In genomic region chr5:17296571-17297035, GRCm38 (mm10) we compare ENCODE assay signal across 14 mouse cellular contexts.
A peak's percentile ranks its signal among the peaks of the same experiment; 100 is the strongest.
DNase-seq lines count a peak whose midpoint lies in the region; ATAC-seq and TF ChIP-seq lines count a peak whose summit lies in the region.
"Had no signal": no experiment of that assay in that cellular context is flagged by ENCODE, and none has a peak within 500 bp of the region (broad histone marks: within the 10 kb centered on the region; RNA-seq: fewer than 3 reads in every experiment).

No protein-coding gene starts in this region.

- in situ Hi-C loops in Patski (cut with MboI; ENCODE audit: low pct_unique_long_range_greater_than_20kb), result loop anchor here (5.0 to 25.0 kb wide), 4 partner anchors 106 to 468 kb away; partner anchors contain the start of gene Sema3c

- POLR2A ChIA-PET in Patski (lab: Charles Lee), result interaction anchor here (0.7 kb wide), 1 partner anchor 188 kb away, joined by 5 read pairs; no protein-coding TSS in a partner anchor

- no peaks in the 10 kb centered on the region for H3K36me3 ChIP-seq in hindbrain, embryonic 14.5 days (replicated peaks; ENCODE audit: control insufficient read depth, insufficient read depth)
- no peaks in the 10 kb centered on the region for H3K36me3 ChIP-seq in hindbrain, embryonic 12.5 days
- H3K36me3 ChIP-seq: G1E; neural tube, embryonic 13.5 days had no signal

- ATAC-seq in hindbrain, embryonic 14.5 days (ENCODE audit: low FRiP score), result 0 out of 2 replicates have a peak, but pooled peaks have one; percentile 11
- ATAC-seq in hindbrain, embryonic 12.5 days (ENCODE audit: low FRiP score), result no peak
- peak; percentile 85 for ATAC-seq in Patski

- H3K27ac ChIP-seq in hindbrain, embryonic 14.5 days, result no peak overlapping the region
- H3K27ac ChIP-seq in hindbrain, embryonic 12.5 days, result no peak overlapping the region
- H3K27ac ChIP-seq: macrophage; neural tube, embryonic 13.5 days had no signal

- no peak overlapping the region for H3K4me3 ChIP-seq in hindbrain, embryonic 14.5 days (replicated peaks; ENCODE audit: low read length)
- no peak overlapping the region for H3K4me3 ChIP-seq in hindbrain, embryonic 12.5 days
- H3K4me3 ChIP-seq: neural tube, embryonic 13.5 days had no signal

- no peak for TF ChIP-seq CTCF in Patski (IDR thresholded peaks at IDR 0.05)

- no peak overlapping the region for H3K9ac ChIP-seq in hindbrain, embryonic 14.5 days
- H3K9ac ChIP-seq in hindbrain, embryonic 12.5 days, result no peak overlapping the region
- H3K9ac ChIP-seq: neural tube, embryonic 13.5 days had no signal

- H3K4me1 ChIP-seq in hindbrain, embryonic 14.5 days (replicated peaks; ENCODE audit: control insufficient read depth, insufficient read depth, low read length), result no peaks in the 10 kb centered on the region
- no peaks in the 10 kb centered on the region for H3K4me1 ChIP-seq in hindbrain, embryonic 12.5 days
- H3K4me1 ChIP-seq: neural tube, embryonic 13.5 days had no signal

- WGBS in hindbrain, embryonic 14.5 days, result 24% methylated on average over 4 of the region's 4 CpGs
- WGBS in hindbrain, embryonic 12.5 days, result 29% methylated on average over 4 of the region's 4 CpGs
- 18% methylated on average over 4 of the region's 4 CpGs for WGBS in large intestine, adult 2 months

- CTCF ChIA-PET in Patski (lab: Charles Lee), result interaction anchor here (1.2 to 1.3 kb wide), 3 partner anchors 13 to 278 kb away, joined by 3 read pairs; no protein-coding TSS in a partner anchor

- no peaks in the 10 kb centered on the region for H3K9me3 ChIP-seq in hindbrain, embryonic 14.5 days (ENCODE audit: control insufficient read depth, low read length)
- no peaks in the 10 kb centered on the region for H3K9me3 ChIP-seq in hindbrain, embryonic 12.5 days (replicated peaks)
- H3K9me3 ChIP-seq: G1E; neural tube, embryonic 13.5 days had no signal

- no peak overlapping the region for H3K4me2 ChIP-seq in hindbrain, embryonic 14.5 days (replicated peaks)
- H3K4me2 ChIP-seq in hindbrain, embryonic 12.5 days (replicated peaks), result no peak overlapping the region
- H3K4me2 ChIP-seq: neural tube, embryonic 13.5 days had no signal

- no peaks in the 10 kb centered on the region for H3K27me3 ChIP-seq in hindbrain, embryonic 14.5 days (ENCODE audit: control insufficient read depth, insufficient read depth, low read length)
- H3K27me3 ChIP-seq in hindbrain, embryonic 12.5 days, result no peaks in the 10 kb centered on the region
- H3K27me3 ChIP-seq in Patski, result no peaks in the 10 kb centered on the region
- H3K27me3 ChIP-seq: neural tube, embryonic 13.5 days had no signal

- no peak for DNase-seq in hindbrain, embryonic 14.5 days (ENCODE audit: low spot score)
- peak; percentile 87 for DNase-seq in Patski (ENCODE audit: low read depth, low spot score)
- peak; percentile 71 for DNase-seq in kidney, adult 11 months
- peak; percentile 38 for DNase-seq in large intestine, adult 2 months (ENCODE audit: low read depth, low spot score)
- no peak for DNase-seq in adipocyte (ENCODE audit: low spot score)
- DNase-seq in thymus, postnatal 14 days, result no peak
- DNase-seq in right cerebral cortex, postnatal 4 days, result no peak
- DNase-seq: heart, adult 11 months; heart, postnatal 4 days; thymus, adult 18-20 months had no signal

Comparison
In these comparisons a context has a peak if more than half of its experiments do, and no peak if none do; other contexts are left out.
1. DNase-seq: peak in Patski (single experiment), kidney, adult 11 months (single experiment) and large intestine, adult 2 months (single experiment); none in hindbrain, embryonic 14.5 days (single experiment), adipocyte (single experiment), thymus, postnatal 14 days (single experiment) and right cerebral cortex, postnatal 4 days (single experiment).